Mouse (Mus musculus) forebrain, embryonic 15.5 days (tissue): ENCODE measurements around the gene Sugp2. TPM values are rescaled to one million over a fixed set of nuclear protein-coding genes. Genes with fewer than 3 reads are reported as not detected.
A peak's percentile ranks its signal among the peaks of the same experiment; 100 is the strongest.

Experiments used
- ATAC-seq: fragments of 200-750 bp; cut with Nextera tagmentation; replicated peaks from 2 replicates; pipeline ENCODE4 v1.8.0; 2017; ENCODE audit warnings: mild to moderate bottlenecking, moderate TSS enrichment, moderate library complexity
- H3K27ac ChIP-seq: fragments of 300-500 bp; sonication (generic); replicated peaks from 2 replicates; pipeline ENCODE4 v1.5.1; 2015; ENCODE audit warnings: mild to moderate bottlenecking, inconsistent platforms
- H3K27me3 ChIP-seq: fragments of 300-500 bp; sonication (generic); 2 replicates; pipeline ENCODE4 v1.6.1; 2015; ENCODE audit warnings: inconsistent platforms
- H3K36me3 ChIP-seq: fragments of 300-500 bp; sonication (generic); 2 replicates; pipeline ENCODE4 v1.6.1; 2015; ENCODE audit warnings: mild to moderate bottlenecking, inconsistent platforms
- H3K4me1 ChIP-seq: fragments of 300-500 bp; sonication (generic); 2 replicates; pipeline ENCODE4 v1.6.1; 2015; ENCODE audit warnings: inconsistent platforms
- H3K4me2 ChIP-seq: fragments of 300-500 bp; sonication (generic); replicated peaks from 2 replicates; pipeline ENCODE4 v1.6.1; 2015; ENCODE audit warnings: mild to moderate bottlenecking, inconsistent platforms
- H3K4me3 ChIP-seq: fragments of 300-500 bp; sonication (generic); 2 replicates; pipeline ENCODE4 v1.5.1; 2015; ENCODE audit warnings: mild to moderate bottlenecking, inconsistent platforms
- H3K9ac ChIP-seq: fragments of 300-500 bp; sonication (generic); replicated peaks from 2 replicates; pipeline ENCODE4 v1.6.1; 2015; ENCODE audit warnings: mild to moderate bottlenecking, inconsistent platforms
- H3K9me3 ChIP-seq: fragments of 300-500 bp; sonication (generic); 2 replicates; pipeline ENCODE4 v1.6.1; 2016; ENCODE audit warnings: inconsistent platforms
- WGBS: fragments of 180-500 bp; shearing (Covaris S2); methylation state at CpG from one replicate; pipeline ENCODE4 v1.1.7; 2015; ENCODE audit warnings: mixed read lengths; 5-methylcytosine and 5-hydroxymethylcytosine counted together
- polyA plus RNA-seq: library from polyadenylated mRNA; unstranded; fragments of >200 nt; fragmentation: Nextera tagmentation; extraction: Ambion mirVana; gene quantifications from 2 replicates; pipeline ENCODE4 v1.2.1, GENCODE M21; 2015

Sugp2 gene
- polyA plus RNA-seq, 1 experiment from 2014 or later = 85.6 TPM

DNA sequence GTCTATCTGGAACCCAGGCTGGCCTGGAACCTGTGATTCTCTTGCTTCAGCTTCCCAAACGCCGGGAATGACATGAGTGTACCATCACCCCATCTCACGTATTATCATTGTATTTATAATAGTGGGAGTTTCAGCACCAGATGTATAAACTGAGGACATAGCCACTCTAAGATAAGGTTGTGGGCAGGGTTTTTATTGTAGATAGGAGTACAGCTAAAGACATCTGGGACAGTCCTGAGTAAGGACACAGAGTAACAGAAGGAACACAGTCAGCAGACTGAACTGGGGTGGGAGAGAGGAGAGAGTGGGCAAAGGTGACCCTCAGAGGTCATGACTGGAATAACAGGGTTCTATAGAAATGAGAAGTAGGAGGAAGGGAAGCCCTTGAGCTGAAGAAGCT is 33.6 kb downstream of the Sugp2 start:
- WGBS = 90% methylated on average over 3 of the region's 3 CpGs
- Histone ChIP-seq H3K4me3 (no peak overlapping the region), H3K4me1 (no peaks in the 10 kb centered on the region; the same call in 1 of the 2 replicates), H3K27ac (no peak overlapping the region), H3K27me3 (no peaks in the 10 kb centered on the region), H3K9me3 (no peaks in the 10 kb centered on the region), H3K9ac (no peak overlapping the region), H3K4me2 (no peak overlapping the region), H3K36me3 (peaks cover 25% of the 10 kb centered on the region)
- ATAC-seq = no peak

DNA sequence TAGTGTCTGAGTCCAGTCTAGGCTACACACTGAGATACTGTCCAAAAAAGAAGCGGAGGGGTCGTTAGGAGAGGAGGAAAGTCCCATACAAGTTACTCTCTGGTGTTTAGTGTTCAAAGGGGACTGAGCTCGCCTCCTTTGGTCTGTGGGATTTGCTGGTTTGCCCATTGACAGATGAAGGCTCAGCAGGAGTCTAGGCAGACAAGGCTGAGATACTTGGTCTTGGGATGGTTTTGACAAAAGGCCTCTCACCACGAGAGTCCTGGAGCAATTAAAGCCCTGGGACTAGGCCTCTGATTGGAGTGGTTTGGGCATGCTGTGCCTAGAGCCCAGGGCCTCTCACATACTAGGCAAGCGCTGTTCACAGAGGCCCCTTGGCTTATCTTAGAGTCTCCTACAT is 34.3 kb downstream of the Sugp2 start:
- H3K36me3 ChIP-seq = peaks cover 20% of the 10 kb centered on the region
- no peak overlapping the region for H3K9ac ChIP-seq
- no peak overlapping the region for H3K4me2 ChIP-seq
- H3K4me3 ChIP-seq = no peak overlapping the region
- WGBS = 26% methylated on average over 5 of the region's 5 CpGs
- H3K27me3 ChIP-seq = no peaks in the 10 kb centered on the region
- no peak for ATAC-seq
- no peaks in the 10 kb centered on the region for H3K9me3 ChIP-seq
- peak overlapping the region; percentile 10; the same call in 1 of the 2 replicates for H3K27ac ChIP-seq
- no peaks in the 10 kb centered on the region; the same call in 1 of the 2 replicates for H3K4me1 ChIP-seq

DNA sequence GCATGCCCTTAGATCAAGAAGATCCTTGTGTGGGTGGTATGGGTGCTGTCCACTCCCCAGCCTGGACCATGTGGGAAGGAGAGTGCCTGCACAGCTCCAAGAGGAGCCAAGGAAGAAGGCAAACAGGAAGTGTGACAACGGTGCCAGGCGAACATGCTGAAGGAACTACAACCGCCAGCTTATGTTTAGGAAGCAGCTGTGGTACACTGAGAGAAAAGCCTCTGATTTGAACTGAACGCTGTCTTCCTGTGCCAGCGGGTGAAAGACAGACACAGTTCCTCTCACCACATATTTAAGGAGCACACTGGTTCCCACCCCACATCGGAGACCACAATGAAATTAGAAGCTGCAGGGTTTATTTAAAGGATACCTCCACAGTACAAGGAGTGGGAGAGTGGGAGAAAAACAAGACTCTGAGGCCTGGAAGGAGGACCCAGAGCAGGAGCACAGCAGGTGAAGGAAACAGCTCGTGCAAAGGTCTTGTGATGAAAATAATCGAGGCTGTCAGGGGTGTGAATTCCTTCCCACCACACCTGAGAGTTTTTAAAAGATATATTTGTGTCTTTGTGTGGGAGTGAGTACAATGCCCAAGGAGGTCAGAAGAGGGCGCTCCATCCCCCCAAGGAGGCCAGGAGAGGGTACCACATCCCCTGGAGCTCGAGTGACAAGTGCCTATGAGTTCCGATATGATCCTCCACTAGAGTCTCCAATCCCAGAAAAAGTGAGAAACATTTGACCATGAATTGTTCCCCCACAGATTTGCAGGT is 35.0 kb downstream of the Sugp2 start:
- Histone ChIP-seq H3K27me3 (no peaks in the 10 kb centered on the region), H3K36me3 (peaks cover 13% of the 10 kb centered on the region), H3K27ac (peak overlapping the region; percentile 10; the same call in 1 of the 2 replicates), H3K4me2 (no peak overlapping the region), H3K9ac (no peak overlapping the region), H3K4me1 (no peaks in the 10 kb centered on the region; the same call in 1 of the 2 replicates), H3K9me3 (no peaks in the 10 kb centered on the region), H3K4me3 (no peak overlapping the region)
- no peak for ATAC-seq
- 55% methylated on average over 11 of the region's 11 CpGs for WGBS

DNA sequence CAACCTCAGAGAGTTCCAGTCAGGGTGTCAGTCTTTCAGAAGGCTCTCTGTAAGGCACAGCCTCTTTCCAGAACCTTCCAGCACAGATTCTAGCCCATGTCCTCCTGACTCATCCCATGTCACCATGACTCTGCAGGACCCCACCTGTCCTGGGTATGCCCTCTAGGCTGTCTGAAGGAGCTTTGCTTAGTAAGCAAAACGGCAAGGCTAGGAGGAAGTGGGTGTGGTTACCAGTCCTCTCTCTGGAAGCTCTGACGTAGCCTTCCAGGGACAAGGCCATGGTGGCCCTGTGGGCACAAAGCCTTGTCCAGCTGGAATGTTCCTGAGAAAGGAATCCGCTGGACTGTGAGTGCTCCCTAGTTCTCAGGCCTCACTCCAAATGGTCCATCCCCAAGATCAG is 38.9 kb downstream of the Sugp2 start:
- Histone ChIP-seq H3K27ac (no peak overlapping the region), H3K9me3 (no peaks in the 10 kb centered on the region), H3K9ac (no peak overlapping the region), H3K27me3 (no peaks in the 10 kb centered on the region), H3K36me3 (no peaks in the 10 kb centered on the region), H3K4me1 (no peaks in the 10 kb centered on the region; the same call in 1 of the 2 replicates), H3K4me3 (no peak overlapping the region), H3K4me2 (no peak overlapping the region)
- 65% methylated on average over 3 of the region's 3 CpGs for WGBS
- no peak for ATAC-seq

DNA sequence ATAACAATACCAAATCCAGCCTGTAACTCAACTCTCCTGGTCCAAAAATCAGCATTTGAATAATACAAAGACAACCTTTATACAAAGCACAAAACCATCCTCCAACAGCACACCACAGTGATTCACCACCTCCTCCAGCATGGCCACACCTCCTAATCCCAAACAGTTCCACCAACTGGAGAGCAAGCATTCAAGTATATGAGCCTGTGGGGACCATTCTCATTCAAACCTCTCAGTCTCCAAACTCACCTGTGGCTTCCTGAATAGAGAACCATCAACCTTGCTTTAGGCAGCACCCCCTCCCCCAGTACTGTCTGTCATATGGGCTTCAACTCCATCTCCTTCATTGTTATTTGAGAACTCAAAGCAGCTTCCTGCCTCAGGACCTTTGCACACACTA is 40.3 kb downstream of the Sugp2 start:
- no peak overlapping the region for H3K27ac ChIP-seq
- H3K36me3 ChIP-seq = no peaks in the 10 kb centered on the region
- no peaks in the 10 kb centered on the region for H3K9me3 ChIP-seq
- H3K4me3 ChIP-seq = no peak overlapping the region
- no peaks in the 10 kb centered on the region for H3K27me3 ChIP-seq
- H3K4me1 ChIP-seq = no peaks in the 10 kb centered on the region
- H3K4me2 ChIP-seq = no peak overlapping the region
- H3K9ac ChIP-seq = no peak overlapping the region
- ATAC-seq = no peak

DNA sequence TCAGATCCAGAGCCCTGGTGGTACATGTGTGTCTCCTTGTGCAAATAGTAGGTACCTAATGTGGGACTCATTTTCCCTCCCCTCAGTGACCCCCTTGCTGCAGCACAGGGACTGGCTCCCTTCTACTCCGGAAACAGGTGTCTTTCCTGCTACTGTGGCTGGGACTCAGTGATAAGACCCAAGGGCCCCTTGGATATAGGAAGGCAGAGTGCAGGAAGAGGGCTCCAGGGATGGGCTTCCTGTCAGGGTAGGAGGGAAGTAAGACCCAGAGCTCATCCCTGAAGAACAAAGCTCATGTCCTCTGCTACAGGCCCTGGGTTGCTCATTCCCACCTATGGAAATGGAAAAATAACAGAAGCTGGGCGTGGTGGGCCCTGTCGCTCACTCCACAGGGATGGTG is 42.5 kb downstream of the Sugp2 start:
- no peaks in the 10 kb centered on the region for H3K4me1 ChIP-seq
- no peak overlapping the region for H3K4me2 ChIP-seq
- no peak overlapping the region for H3K27ac ChIP-seq
- H3K9me3 ChIP-seq = no peaks in the 10 kb centered on the region
- ATAC-seq = no peak
- H3K9ac ChIP-seq = no peak overlapping the region
- 86% methylated on average over 3 of the region's 3 CpGs for WGBS
- no peak overlapping the region for H3K4me3 ChIP-seq
- no peaks in the 10 kb centered on the region for H3K36me3 ChIP-seq
- H3K27me3 ChIP-seq = no peaks in the 10 kb centered on the region

DNA sequence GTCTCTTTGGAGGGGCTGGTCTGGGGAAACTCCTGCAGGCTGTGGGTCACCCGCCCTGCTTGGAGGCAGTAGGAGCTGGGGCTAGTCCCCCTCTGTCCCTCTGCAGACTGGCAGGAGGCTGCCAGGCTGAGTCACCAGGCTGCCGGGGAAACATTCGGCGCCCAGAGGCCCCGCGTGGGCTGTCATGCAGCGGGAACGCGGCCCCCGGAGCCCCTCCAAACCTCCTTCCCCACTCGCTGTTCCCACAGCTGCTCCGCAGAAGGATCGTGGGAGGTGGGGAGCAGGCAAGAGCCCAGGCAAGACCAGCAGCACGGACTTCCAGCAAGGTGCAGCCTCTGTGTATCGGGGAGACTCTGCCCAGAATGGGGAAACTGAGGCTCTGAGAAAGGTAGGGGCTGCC is 44.1 kb downstream of the Sugp2 start:
- WGBS = 68% methylated on average over 15 of the region's 15 CpGs
- ATAC-seq = no peak
- Histone ChIP-seq H3K9ac (no peak overlapping the region), H3K27ac (no peak overlapping the region), H3K27me3 (no peaks in the 10 kb centered on the region), H3K4me1 (peaks cover 4% of the 10 kb centered on the region; the same call in 1 of the 2 replicates), H3K4me2 (no peak overlapping the region), H3K36me3 (no peaks in the 10 kb centered on the region), H3K4me3 (no peak overlapping the region), H3K9me3 (no peaks in the 10 kb centered on the region)

DNA sequence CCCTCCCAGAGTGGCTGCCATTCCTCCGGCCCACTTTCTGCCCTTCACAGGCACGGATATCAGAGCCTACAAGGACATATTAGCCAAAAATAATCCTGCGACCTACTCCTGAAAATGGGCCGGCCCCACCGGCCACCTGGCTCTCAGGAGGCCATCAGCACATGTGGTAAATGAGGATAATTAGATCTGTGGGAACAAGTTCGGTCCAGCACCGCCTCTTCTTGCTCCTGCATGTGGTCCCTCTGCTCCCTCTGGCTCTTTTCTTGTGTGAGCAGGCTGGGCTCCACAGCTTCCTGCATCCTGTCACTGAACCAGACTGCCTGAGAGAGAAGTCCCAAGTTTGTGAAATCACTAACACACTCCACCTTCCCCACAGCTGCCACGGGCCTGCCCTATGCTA is 45.2 kb downstream of the Sugp2 start:
- 65% methylated on average over 8 of the region's 8 CpGs for WGBS
- Histone ChIP-seq H3K9me3 (no peaks in the 10 kb centered on the region), H3K4me3 (no peak overlapping the region), H3K9ac (no peak overlapping the region), H3K27me3 (no peaks in the 10 kb centered on the region), H3K4me1 (peaks cover 12% of the 10 kb centered on the region), H3K27ac (no peak overlapping the region), H3K4me2 (no peak overlapping the region), H3K36me3 (no peaks in the 10 kb centered on the region)
- ATAC-seq = no peak

DNA sequence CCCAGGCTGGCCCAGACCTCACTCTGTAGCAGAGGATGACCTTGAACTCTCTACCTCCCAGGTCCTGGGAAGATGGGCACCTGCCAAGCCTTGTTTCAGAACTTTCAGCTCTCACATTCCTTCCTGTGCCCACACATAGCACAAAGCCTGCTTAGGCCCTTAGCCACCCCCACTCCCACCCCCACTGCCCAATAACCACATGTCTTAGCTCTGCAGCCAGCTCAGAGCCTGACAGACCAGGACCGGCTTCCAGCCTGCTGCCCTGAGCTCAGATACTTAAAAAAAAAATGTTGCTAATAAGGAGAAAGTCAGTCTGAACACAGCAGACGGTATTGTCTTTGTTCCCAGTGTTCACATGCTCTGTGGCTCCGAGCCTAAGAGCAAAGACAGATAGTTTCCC is 47.0 kb downstream of the Sugp2 start:
- no peak overlapping the region for H3K27ac ChIP-seq
- WGBS = 29% methylated on average over 3 of the region's 3 CpGs
- no peaks in the 10 kb centered on the region for H3K9me3 ChIP-seq
- H3K27me3 ChIP-seq = no peaks in the 10 kb centered on the region
- H3K4me3 ChIP-seq = no peak overlapping the region
- peaks cover 16% of the 10 kb centered on the region for H3K4me1 ChIP-seq
- H3K36me3 ChIP-seq = peaks cover 3% of the 10 kb centered on the region
- H3K9ac ChIP-seq = no peak overlapping the region
- no peak overlapping the region for H3K4me2 ChIP-seq
- no peak for ATAC-seq

DNA sequence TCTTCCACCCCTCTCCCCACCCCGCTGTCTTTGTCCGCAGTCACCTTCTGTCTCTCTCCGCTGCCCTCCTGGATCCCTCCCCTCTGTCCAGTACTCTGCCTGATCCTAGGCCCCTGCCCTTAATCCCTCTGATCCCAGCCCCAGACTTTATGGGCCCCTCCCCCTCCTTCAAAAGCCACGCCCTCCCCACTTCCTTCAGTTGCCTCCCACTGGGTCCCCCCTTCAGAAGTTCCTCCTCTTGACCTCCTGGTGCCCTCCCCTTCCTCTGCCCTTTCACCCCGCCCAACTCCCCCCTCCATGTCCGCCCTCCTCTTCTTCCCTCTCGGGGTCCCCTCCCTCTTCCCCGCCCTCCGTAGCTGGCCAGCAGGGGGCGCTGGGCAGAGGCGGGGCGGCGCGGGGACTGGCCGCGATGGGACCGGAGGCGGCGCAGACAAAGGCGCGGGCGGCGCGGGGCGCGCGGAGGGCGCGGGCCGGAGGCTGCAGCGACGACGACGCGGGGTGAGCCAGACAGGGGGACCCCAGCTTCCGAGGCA is 48.6 kb downstream of the Sugp2 start, which contains the start of gene Homer3:
TSS of gene Homer3 (plus strand) at position 225 of the 533 bp plus-strand sequence.
- peak; percentile 85 for ATAC-seq
- Histone ChIP-seq H3K4me2 (peak within 1 kb of the TSS; percentile 89), H3K27me3 (no peaks in the 10 kb centered on the region), H3K36me3 (peaks cover 18% of the 10 kb centered on the region), H3K9me3 (no peaks in the 10 kb centered on the region), H3K27ac (peak within 1 kb of the TSS; percentile 56), H3K9ac (peak within 1 kb of the TSS; percentile 92), H3K4me3 (peak within 1 kb of the TSS; percentile 70), H3K4me1 (peaks cover 16% of the 10 kb centered on the region)
- under 1% methylated on average over 36 of the region's 36 CpGs for WGBS

DNA sequence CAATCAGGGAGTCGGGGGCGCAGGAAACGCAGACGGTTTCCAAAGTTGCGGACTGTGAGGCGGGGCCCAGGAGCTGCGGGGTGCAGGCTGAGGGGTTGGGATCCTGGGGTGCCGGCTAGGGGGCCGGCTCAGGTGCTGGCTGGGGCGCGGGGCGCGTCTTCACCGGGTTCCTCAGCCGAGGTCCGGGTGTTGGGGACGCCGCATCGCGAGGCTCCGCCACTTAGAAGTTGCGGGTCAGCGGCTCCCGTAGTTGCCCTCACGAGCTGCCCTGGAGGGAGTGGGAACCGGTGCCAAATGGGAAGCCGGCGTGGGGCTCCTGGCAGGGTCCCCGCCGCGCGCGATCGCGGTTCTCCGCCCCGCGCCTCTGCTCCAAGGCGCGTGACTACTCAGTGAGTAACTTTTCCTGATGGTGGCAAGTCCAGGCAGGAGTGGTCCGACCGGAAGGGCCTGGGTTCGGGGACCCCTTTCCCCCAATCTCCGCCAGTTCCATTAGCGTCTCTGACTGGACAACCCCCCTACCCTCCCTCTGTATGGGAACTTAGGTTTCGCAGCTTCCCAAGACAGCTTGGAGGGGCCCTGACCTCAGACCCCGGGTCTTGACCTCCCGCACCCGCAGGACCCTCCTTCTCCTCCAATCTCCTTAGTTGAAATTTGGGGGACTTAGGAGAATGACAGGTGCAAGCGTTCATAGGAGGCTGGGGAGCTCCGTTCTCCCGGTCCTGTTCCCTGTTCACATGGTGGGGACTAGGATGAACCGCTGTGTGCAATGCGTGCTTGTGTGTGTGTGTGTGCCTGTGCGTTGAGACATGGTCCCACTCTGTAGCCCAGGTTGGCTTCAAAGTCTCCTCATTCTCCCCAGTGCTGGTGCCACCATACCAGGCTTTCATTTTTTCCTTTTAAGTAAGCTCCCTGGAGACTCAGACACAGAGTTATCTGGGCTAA is 49.4 kb downstream of the Sugp2 start:
- H3K4me1 ChIP-seq = peaks cover 16% of the 10 kb centered on the region
- peak overlapping the region; percentile 92 for H3K9ac ChIP-seq
- ATAC-seq = peak; percentile 66
- H3K27ac ChIP-seq = peak overlapping the region; percentile 56
- H3K4me2 ChIP-seq = peak overlapping the region; percentile 89
- H3K27me3 ChIP-seq = no peaks in the 10 kb centered on the region
- no peaks in the 10 kb centered on the region for H3K9me3 ChIP-seq
- WGBS = under 1% methylated on average over 54 of the region's 55 CpGs
- peak overlapping the region; percentile 70 for H3K4me3 ChIP-seq
- H3K36me3 ChIP-seq = peaks cover 20% of the 10 kb centered on the region

DNA sequence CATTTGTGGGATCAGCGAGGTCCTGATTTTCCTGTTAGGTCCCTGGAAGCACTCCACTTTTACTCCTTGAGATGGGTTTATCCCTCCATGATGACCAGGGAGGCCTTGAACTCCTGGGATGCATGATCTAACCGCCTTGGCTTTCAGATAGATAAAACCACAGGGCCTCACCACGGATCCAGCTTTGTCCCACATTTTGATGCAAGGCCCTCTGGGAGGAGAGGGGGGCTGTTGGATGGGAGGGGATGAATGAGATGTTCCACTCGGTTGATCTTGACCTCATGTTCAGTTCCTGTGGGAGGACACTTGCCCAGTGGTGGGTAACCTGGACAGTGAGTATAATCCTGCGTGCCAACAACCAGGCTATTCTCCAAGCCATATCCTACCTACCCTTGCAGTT is 50.4 kb downstream of the Sugp2 start:
- 79% methylated on average over 5 of the region's 5 CpGs for WGBS
- Histone ChIP-seq H3K4me3 (no peak overlapping the region), H3K9me3 (no peaks in the 10 kb centered on the region)

More for the DNA sequence above, 50.4 kb downstream of the Sugp2 start:
- Histone ChIP-seq H3K9ac (no peak overlapping the region), H3K27me3 (no peaks in the 10 kb centered on the region), H3K4me1 (peaks cover 16% of the 10 kb centered on the region), H3K4me2 (no peak overlapping the region), H3K27ac (no peak overlapping the region), H3K36me3 (peaks cover 28% of the 10 kb centered on the region)
- ATAC-seq = no peak
